In genomic region chr7:96983660-96984347, GRCm38 (mm10) we compare ENCODE assay signal across 7 mouse cellular contexts. TPM values are rescaled to one million over a fixed set of nuclear protein-coding genes. Genes with fewer than 3 reads are reported as not detected.
A peak's percentile ranks its signal among the peaks of the same experiment; 100 is the strongest.
DNase-seq lines count a peak whose midpoint lies in the region; ATAC-seq and TF ChIP-seq lines count a peak whose summit lies in the region.

No protein-coding gene starts in this region.

- no peaks in the 10 kb centered on the region for H3K9me3 ChIP-seq in neural tube, embryonic 14.5 days (ENCODE audit: control insufficient read depth, low read length)

- WGBS in neural tube, embryonic 14.5 days, result 22% methylated on average over 7 of the region's 7 CpGs

- no peak for TF ChIP-seq CTCF in left cerebral cortex, adult 2 months (IDR thresholded peaks at IDR 0.05)

- no peak overlapping the region for H3K9ac ChIP-seq in neural tube, embryonic 14.5 days (replicated peaks; ENCODE audit: low read depth, low read length)

- H3K27me3 ChIP-seq in neural tube, embryonic 14.5 days (ENCODE audit: control insufficient read depth, insufficient read depth, low read length), result no peaks in the 10 kb centered on the region

- ATAC-seq in neural tube, embryonic 14.5 days (ENCODE audit: low read depth), result peak; percentile 32

- H3K36me3 ChIP-seq in neural tube, embryonic 14.5 days (ENCODE audit: control insufficient read depth, insufficient read depth, low read length), result no peaks in the 10 kb centered on the region

- DNase-seq in left cerebral cortex, postnatal 14 days (ENCODE audit: low spot score in 2 of 2), result peak; percentile 35 to 41
- DNase-seq in left cerebral cortex, adult 2 months (ENCODE audit: extremely low spot score in 1 of 2, low spot score in 2 of 2), result no peak
- DNase-seq in heart, adult 8-10 months (ENCODE audit: low spot score), result peak; percentile 24
- peak; percentile 17 to 19 for DNase-seq in layer of hippocampus, postnatal 36 days
- no peak for DNase-seq in spleen, adult 18-20 months
- DNase-seq in ovary, postnatal 10 days (ENCODE audit: low spot score), result no peak

- no peak overlapping the region for H3K4me2 ChIP-seq in neural tube, embryonic 14.5 days (ENCODE audit: low read depth, low read length)

- no peak overlapping the region for H3K4me3 ChIP-seq in left cerebral cortex, adult 2 months
- H3K4me3 ChIP-seq in neural tube, embryonic 14.5 days (ENCODE audit: low read depth, low read length), result no peak overlapping the region

- peaks cover 10% of the 10 kb centered on the region; the same call in 1 of the 2 replicates for H3K4me1 ChIP-seq in neural tube, embryonic 14.5 days (ENCODE audit: control insufficient read depth, insufficient read depth, low read length)

- H3K27ac ChIP-seq in left cerebral cortex, adult 2 months, result no peak overlapping the region
- H3K27ac ChIP-seq in neural tube, embryonic 14.5 days (ENCODE audit: low read depth, low read length), result no peak overlapping the region

- intact Hi-C loops in left cerebral cortex, postnatal 14 days (cut with DNase I), result no loop called here
- intact Hi-C loops in left cerebral cortex, adult 2 months (cut with DNase I), result no loop called here

RNA-seq across cellular contexts. Expression of gene Nars2, which starts 32.5 kb away (rescaled TPM):
- total RNA-seq in left cerebral cortex, postnatal 14 days (2021), result 10 to 100 TPM; 16.4 to 18.3 TPM
- 10 to 100 TPM; 14.8 to 18.8 TPM for total RNA-seq in left cerebral cortex, adult 2 months (2021)
- total RNA-seq in heart, adult 8-10 months (2022), result 10 to 100 TPM; 16.9 to 24.1 (median 19.8) TPM
- total RNA-seq in layer of hippocampus, postnatal 36 days (2021), result 10 to 100 TPM; 15.7 to 17.1 TPM
- 20.2 and 23.9 TPM in 2 replicates for polyA plus RNA-seq in neural tube, embryonic 14.5 days (2014; fragmentation: Nextera tagmentation; extraction: Ambion mirVana)

Comparison
In these comparisons a context has a peak if more than half of its experiments do, and no peak if none do; other contexts are left out.
1. DNase-seq: peak in left cerebral cortex, postnatal 14 days (2 of 2), heart, adult 8-10 months (single experiment) and layer of hippocampus, postnatal 36 days (2 of 2); none in left cerebral cortex, adult 2 months (0 of 2), spleen, adult 18-20 months (0 of 2) and ovary, postnatal 10 days (single experiment).